Comparison of ENCODE assay signal across 7 mouse cellular contexts in the genomic region with DNA sequence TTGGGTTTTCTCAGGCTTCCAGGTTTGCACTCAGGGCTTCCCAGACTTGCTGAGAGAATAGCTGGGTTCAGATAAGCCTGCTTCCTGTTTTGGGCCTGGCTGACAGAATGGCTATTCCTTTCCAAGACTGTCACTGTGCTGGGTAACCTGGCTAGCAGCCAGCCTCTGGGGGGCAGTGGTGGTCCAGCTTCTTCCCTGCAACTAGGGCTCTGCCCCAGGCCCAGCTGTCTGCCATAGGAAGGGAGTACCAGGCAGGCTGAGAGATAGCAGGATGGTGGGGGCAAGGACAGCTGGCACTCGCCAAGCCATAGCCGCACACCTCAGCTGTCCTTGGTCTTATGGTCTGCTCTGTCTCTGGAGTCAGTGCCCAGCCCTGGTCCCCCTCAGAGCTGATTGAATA.
DNase-seq lines count a peak whose midpoint lies in the region; ATAC-seq lines count a peak whose summit lies in the region.

No protein-coding gene starts in this region.

- DNase-seq in layer of hippocampus, postnatal 14 days (ENCODE audit: low spot score in 2 of 2), result peak; percentile 22 to 35
- DNase-seq in layer of hippocampus, adult 11-12 months (ENCODE audit: low spot score), result no peak
- DNase-seq in embryo, embryonic 10 days (ENCODE audit: low spot score), result peak; percentile 40
- DNase-seq in heart, adult 8-10 months (ENCODE audit: low spot score), result peak; percentile 16
- DNase-seq in lung, postnatal 14 days, result peak; percentile 46
- DNase-seq in frontal cortex, adult 2 months (ENCODE audit: extremely low spot score in 1 of 2, low spot score in 1 of 2), result no peak

- no peak for ATAC-seq in erythroblast, adult 5-6 weeks (replicated peaks; ENCODE audit: low FRiP score, poor library complexity, severe bottlenecking)

Comparison
In these comparisons a context has a peak if more than half of its experiments do, and no peak if none do; other contexts are left out.
1. DNase-seq: peak in layer of hippocampus, postnatal 14 days (2 of 2), embryo, embryonic 10 days (single experiment), heart, adult 8-10 months (single experiment) and lung, postnatal 14 days (single experiment); none in layer of hippocampus, adult 11-12 months (single experiment) and frontal cortex, adult 2 months (0 of 2).